Mouse (Mus musculus) spleen, adult 18-20 months (tissue): ENCODE results near the gene Large2.
"Not testable (repeated sequence)": the region's sequence is repeated elsewhere in the genome, so short reads cannot be mapped to it uniquely, and the experiment has no call there.

Source experiments
- DNase-seq, 2 experiments: peaks; one replicate each; pipeline ENCODE4 v3.0.0; 2022; ENCODE audit warnings: mixed read lengths in 2 of 2

The Large2 gene

GRCm38 (mm10) chr2:92374514-92374913 is at the start of gene Large2, which contains the start of gene Pex16:
Large2 (minus strand) TSS chr2:92374869.
Pex16 (plus strand) TSS chr2:92374676.
- DNase-seq: peak; percentile 31 to 32

DNA sequence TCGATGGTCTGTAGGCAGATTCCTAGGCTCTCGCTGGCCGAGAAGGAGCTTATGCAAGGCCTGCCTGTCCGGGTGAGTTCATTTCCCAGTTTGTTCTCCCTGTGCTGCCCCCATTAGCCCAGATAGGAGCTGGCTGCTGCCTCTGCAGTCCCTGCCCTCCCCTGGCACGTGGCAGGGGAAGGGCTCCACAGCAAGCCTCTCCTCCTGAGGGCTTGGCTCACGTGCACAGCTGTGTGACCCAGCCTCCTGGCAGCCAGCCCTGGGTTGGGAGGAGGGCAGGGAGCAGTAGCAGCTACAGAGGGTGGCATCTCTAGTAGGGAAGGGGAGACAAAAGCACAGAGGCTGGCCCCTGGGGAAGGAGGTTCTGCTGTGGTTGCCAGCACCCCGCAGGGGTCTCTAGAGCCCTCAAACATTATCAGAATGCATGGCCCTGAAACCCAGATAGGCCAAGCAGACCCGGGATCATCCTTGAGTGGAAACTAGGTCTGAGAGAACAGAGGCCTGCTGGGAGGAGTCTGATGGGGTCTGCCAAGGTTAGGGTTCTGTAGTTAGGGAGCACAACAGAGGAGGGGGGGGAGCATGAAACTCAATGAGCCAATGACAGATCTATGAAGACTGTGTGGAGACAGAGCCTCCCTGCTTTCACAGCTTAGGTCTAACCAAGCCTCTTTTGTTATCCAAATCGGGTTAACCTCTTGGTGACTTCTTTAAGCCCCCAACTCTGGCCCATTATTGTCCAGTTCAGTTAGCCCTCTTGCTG is 49.2 kb upstream of the Large2 start:
- peak; percentile 49 to 52 for DNase-seq

- DNase-seq: no peak
Observed at GRCm38 (mm10) chr2:92423156-92423555, 48.5 kb upstream of the Large2 start.

GRCm38 (mm10) chr2:92422388-92423135 is 47.9 kb upstream of the Large2 start:
- no peak for DNase-seq

DNA sequence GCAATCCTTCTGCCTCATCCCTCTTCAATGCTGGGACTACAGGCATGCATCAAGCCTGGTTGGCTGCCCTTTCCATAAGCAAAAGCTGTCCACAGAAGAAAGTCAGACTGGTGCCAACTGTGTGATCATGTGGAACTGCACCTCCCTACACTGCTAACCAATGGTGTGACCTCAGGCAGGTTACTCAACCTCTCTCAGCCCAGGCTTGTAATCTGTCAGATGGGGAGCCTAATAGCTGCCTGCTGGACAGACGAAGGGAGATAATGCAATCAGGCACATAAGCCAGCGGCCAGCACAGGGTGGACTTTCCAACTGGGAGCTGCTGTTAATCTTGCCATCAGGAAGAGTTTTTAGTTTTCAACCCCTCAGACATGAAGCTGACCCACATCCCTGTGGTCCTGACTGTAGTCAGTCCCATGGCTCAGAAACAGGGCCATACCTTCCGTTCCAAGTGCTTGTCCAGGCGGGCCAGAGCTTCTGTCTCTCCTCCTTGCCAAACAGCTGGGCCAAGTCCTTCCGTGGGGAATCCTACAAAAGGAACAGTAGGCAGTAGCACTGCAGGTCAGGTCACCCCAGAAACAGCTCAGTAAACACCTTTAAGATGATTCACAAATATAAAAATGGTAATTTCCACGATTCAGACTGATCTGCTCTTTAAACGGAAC is 47.2 kb upstream of the Large2 start:
- DNase-seq: no peak

DNA sequence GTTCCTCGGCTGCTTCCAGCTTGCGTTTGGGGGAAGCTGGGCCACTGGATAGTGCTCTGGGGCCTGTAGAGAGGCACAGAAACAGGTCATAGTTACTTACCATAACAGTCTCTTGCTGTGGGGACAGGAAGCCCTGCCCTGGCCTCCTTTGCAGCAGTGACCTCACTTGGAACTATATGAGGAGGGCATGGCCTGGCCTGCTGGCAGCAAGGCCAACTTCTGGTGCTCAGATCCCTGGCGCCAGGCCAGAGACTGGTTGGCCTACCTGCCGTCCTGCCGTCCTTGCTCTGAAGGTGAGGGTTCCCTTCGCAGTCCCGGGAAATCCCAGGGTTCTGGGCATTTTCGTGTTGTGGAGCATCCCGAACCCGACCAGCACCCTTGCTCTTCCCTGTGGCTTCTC is 37.0 kb upstream of the Large2 start:
- DNase-seq: no peak

DNA sequence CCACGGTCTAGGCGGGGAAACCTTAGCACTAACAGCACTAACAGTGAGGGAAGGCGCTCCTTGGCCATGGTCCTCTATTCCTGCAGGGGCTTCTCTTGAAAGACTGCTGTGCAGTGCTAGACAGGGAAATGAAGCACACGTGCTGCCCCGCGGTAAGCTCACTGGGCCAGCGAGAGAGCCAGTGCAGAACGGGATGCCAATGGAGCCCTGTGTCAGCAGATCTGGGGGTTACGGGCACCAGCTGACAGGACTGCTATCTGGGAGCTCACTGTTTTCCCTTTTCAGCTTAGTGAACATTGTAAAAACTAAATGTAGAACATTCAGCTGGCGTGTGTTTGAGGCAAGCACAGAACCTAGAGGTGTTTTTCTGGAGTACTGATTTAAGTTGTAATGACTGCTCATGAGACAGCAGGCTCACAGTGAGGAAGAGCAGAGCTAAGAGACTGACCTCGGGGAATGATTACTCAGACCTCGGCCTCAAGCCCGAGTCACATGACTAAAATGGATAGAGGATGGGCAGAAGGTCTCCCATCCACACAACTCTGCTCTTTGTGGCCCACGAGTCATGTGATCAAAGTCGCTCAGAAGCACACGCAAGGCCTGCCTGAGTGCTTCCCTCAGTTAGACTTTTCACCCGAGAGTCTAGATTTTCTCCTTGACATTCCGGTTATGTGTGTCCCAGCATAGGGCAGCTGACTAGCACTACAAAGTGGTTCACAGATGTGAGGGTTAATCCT is 33.8 kb upstream of the Large2 start:
- no peak for DNase-seq

DNA sequence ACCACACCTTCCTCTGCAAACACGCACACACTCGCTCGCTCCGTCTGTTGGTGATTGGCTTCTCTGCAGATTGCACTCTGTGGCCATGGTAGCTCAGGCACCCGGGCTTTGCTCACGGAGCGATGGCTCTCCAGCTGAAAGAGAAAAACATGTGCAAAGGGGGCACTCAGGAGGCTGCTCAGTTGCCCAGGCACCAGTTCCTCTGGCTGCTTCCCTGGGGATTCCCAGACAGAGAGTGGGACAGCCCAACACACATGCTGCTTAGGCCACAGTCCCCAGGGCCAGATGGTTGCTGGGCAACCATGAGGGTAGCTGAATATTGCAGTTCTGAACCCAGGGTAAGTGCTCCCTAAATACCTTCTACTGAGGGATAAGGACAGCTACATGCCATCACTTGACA is 31.0 kb upstream of the Large2 start:
- no peak for DNase-seq

GRCm38 (mm10) chr2:92404737-92405136 is 30.1 kb upstream of the Large2 start:
- no peak for DNase-seq

DNA sequence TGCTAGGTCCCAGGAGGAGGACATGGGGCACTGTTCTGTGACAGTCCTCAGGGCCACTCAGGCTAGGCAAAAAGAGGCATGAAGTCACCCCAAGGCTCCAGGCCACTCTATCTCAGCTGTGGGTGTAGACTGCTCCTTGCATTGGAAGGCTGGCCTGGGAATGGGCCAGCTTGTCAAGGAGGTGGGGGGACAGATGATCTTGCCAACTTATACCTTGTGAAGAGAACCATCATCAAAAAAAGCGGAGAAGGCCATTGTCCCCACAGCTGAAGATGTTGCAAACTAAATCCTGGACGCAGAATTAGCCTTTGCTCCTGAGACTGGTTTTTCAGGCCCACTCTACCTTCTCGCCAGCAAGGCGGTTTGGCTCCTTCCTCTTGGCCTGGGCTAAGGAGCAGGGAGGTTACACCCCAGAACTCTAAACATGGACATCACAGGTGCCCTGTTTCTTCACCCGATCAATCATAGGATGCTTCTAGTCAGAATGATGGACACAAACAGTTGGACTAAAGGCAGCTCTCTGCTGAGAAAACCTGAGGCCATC is 29.2 kb upstream of the Large2 start:
- no peak for DNase-seq

GRCm38 (mm10) chr2:92402591-92403326 is 28.1 kb upstream of the Large2 start:
- no peak for DNase-seq

- no peak for DNase-seq
Observed at GRCm38 (mm10) chr2:92401091-92401561, 26.5 kb upstream of the Large2 start, which contains the start of gene Mapk8ip1. Mapk8ip1 (minus strand) TSS chr2:92401263.

DNA sequence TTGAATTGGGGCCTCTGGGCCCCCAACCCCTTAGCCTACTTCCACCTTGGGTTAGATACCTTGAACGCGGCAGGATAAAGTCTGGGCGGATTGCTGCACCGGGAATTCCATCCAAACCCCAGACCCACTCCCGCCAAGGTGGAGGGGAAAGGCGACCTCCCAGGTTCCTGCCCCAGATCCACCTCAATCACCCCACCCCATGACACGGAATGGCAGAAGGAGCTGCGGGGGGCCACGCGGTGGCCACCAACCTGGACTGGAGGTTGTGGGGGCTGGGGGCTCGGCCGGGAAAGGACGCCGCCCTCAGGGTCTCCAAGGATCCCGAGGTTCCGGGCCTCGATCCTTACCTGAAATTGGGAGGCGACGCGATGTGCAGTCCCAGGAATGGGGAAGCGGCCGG is 26.0 kb upstream of the Large2 start:
- DNase-seq: no peak

DNA sequence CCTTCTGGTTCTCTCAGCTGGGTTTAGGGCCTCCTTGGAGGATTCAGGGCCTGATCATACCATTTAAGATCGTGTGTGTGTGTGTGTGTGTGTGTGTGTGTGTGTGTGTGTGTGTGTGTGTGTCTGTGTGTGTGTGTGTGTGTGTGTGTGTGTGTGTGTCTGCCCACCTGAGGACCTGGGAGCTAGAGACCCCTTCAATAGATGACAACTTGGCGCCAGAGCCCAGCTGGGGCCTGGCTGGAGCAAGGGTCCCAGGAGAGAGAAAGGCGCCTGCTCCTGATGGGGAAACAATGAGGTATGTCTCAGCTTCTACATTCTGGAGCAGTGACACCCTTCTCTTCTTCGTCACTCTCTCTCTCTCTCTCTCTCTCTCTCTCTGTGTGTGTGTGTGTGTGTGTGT is 25.2 kb upstream of the Large2 start:
- not testable (repeated sequence) for DNase-seq

- DNase-seq: no peak
Observed at GRCm38 (mm10) chr2:92397436-92397835, 22.8 kb upstream of the Large2 start.

DNA sequence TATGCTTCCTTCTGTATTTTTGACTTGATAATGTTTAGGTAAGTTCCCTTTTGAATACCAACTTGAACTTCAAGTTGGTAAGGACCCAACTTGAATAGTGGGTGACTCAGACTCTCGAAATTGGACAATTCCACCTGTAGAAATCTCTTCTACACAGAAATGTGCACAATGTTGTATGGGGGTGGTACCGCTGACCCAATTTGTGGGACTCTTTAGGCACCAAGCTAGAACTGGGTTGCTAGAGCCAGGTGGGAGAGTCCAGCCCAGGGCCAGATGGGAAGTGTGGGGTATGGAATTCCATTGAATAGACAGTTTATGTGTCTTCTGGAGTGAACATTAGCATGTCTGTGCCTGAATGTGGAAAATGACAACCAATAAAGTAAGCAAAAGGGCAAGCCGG is 20.9 kb upstream of the Large2 start:
- DNase-seq: no peak

DNA sequence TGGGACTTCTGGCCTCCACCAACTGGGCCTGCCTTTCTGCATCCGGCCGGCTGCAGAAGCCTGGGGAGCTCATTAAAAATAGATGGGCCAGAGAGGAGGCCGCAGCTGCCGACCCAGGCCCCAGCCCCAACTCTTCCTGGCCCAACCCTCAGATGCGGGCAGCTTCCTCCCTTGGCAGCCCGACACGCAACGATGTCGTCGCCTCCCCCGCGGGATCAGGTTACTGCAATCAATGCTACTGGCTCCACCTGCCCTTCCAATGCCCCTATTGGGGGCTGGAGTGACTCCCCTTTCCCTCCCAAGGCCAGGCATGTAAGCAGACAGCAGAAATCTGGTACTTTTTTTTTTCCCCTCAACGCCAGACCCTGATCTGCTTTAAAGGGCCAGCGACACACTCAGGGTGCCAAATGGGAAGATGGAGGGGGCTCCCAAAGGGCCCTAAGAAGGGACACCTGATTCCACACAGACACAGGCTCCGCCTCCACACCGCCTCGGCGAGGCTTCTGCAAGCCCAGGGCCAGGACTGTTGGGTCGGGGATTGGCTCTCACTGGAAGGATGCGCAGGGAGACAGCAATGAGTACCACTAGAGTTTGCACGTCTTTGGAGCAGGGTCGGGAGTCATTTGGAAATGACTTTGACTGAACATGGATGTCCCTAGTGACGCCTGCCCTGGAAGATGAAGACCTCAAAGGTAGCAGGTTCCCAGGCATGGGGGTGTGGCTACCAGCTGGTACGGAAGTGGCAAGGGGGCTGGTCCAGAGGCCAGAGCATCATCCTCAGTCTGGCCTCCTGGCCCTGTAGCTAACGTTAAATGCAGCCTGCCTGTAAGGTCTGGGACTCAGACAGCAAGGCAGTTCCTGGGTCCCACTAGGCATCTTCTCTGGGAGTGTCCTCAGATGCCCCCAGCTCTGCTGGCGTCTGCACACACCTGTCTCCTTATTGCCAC is 17.9 kb upstream of the Large2 start:
- DNase-seq: no peak

DNA sequence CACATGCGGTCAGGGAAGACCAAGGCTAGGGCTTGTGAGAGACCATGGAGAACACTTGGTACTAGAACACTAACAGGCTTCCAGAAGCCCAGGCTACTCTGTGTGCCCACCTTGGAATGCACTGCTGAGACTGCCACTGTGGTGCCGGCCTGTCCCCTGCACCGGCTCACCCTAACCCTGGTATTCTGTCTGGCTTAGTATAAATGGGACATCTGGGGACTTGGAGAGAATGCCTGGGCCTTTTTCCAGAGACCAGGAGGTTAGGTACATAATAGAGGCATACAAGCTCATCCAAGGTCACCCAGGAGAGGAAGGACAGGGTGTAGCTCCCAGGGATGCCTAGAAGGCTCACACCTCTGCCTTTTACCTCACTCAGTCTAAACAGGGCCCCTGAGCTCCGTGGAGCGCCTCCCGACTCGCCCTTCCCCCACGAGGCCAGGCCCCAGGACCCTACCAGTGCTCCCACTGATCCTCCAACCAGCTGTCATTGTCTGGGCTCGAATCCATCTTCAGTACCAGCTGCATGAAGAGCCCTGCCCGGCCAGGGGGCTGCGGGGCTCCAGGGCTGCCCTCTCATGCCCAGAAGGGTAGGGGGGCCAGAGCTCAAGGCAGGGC is 17.1 kb upstream of the Large2 start:
- no peak for DNase-seq

GRCm38 (mm10) chr2:92391116-92391515 is 16.4 kb upstream of the Large2 start:
- DNase-seq: no peak
